Mouse (Mus musculus): ENCODE measurements around the gene Olfr1310.
"Not testable (repeated sequence)": the region's sequence is repeated elsewhere in the genome, so short reads cannot be mapped to it uniquely, and the experiment has no call there.

Gene Olfr1310

GRCm38 (mm10) chr2:112012608-112013007 is at the start of gene Olfr1310:
Olfr1310 (minus strand) TSS chr2:112012708.
- no peak for DNase-seq (ENCODE audit: low read depth)

- no peak for DNase-seq (ENCODE audit: low read depth)
These were observed 37.6 kb upstream of the Olfr1310 start, which contains the start of gene Olfr1312 for GRCm38 (mm10) chr2:112050138-112050537. Olfr1312 (minus strand) TSS chr2:112050238.

- not testable (repeated sequence) for DNase-seq (ENCODE audit: low read depth)
These were observed 14.5 kb upstream of the Olfr1310 start for GRCm38 (mm10) chr2:112026971-112027370.

- no peak for DNase-seq (ENCODE audit: low read depth)
These were observed 11.8 kb upstream of the Olfr1310 start, which contains the start of gene Olfr1311 for GRCm38 (mm10) chr2:112024312-112024711. Olfr1311 (minus strand) TSS chr2:112024412.

- no peak for DNase-seq (ENCODE audit: low read depth)
These were observed 2.4 kb upstream of the Olfr1310 start for GRCm38 (mm10) chr2:112014900-112015299.

- DNase-seq (ENCODE audit: low read depth), result no peak
These were observed 22.3 kb downstream of the Olfr1310 start, which contains the start of gene Olfr1309 for GRCm38 (mm10) chr2:111990181-111990580. Olfr1309 (minus strand) TSS chr2:111990281.

- no peak for DNase-seq (ENCODE audit: low read depth)
These were observed 47.7 kb downstream of the Olfr1310 start, which contains the start of gene Olfr1308 for GRCm38 (mm10) chr2:111964844-111965243. Olfr1308 (minus strand) TSS chr2:111964944.
